Mouse (Mus musculus) G1E-ER4 (cell line): ENCODE measurements around the gene Uggt2. TPM values are rescaled to one million over a fixed set of nuclear protein-coding genes. Genes with fewer than 3 reads are reported as not detected.

Source experiments
- GATA1 ChIP-seq: IDR thresholded peaks from one replicate; pipeline ENCODE4 v1.8.0; 2012; ENCODE audit warnings: low read length, inconsistent platforms
- polyA plus RNA-seq: library from polyadenylated mRNA; stranded (reverse); fragments of >175 nt; gene quantifications from 2 replicates; pipeline ENCODE4 v1.2.3, GENCODE M21; 2012

Uggt2 gene
- polyA plus RNA-seq, 1 experiment, result not detected

DNA sequence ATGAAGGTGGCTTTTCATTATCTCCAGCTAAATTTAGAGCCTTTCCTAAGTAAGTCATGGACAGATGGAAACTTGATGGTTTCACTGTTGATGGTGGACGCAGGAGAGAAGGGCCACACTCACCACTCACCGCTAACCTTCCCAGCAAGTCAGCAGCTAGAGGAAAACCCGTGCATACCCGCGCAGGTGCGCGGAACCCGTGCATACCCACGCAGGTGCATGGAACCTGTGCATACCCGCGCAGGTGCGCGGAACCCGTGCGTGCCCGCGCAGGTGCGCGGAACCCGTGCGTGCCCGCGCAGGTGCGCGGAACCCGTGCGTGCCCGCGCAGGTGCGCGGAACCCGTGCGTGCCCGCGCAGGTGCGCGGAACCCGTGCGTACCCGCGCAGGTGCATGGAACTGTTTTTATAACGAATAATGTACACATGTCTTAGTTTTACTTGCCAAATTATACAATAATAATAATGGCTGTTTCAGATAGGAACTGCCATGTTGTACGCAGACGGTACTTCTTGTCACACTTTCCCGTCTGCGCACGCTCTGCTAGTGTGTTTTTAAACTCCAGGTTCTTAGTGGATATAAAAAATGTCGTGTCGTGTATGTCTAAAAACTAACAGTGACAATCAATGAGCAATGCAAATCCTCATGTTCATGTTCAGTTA lies 92.7 kb downstream of the Uggt2 start:
- TF ChIP-seq GATA1, result no peak

DNA sequence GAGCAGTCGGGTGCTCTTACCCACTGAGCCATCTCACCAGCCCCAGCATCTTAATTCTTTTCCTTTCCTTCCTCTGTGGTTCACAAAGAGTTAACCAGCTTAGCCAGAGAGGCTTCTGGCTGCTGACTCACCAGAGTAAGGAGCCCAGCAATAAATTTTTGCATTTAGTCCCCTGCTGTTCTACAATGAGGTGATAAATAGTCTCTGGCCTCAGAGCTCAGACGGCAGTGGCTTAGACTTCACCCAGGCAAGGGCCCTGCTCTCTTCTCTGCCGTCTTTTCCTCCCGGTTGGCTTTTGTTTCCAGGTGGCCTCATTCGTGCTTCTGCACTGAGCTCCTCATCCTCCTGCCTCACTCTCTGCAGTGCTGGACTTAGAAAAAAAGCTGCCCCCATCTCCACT lies 93.4 kb downstream of the Uggt2 start:
- no peak for TF ChIP-seq GATA1

DNA sequence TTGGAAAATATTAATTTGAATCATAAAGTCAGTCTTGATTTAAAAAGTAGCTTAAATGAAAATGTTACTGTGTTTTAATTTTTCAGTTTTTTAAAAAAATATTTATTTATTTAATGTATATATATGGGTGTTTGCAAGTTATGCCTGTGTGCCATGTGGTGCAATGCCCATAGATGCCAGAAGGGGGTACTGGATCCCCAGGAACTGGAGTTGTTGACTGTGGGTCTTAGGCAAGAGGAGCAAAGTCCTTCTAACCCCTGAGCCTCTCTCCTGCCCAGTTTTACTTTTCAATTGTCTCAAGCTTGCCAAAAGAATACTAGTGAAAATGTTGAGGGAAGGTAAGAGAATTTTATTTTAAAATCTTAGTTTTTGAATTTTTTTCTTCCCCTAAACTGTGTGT lies 95.9 kb downstream of the Uggt2 start:
- TF ChIP-seq GATA1, result no peak

DNA sequence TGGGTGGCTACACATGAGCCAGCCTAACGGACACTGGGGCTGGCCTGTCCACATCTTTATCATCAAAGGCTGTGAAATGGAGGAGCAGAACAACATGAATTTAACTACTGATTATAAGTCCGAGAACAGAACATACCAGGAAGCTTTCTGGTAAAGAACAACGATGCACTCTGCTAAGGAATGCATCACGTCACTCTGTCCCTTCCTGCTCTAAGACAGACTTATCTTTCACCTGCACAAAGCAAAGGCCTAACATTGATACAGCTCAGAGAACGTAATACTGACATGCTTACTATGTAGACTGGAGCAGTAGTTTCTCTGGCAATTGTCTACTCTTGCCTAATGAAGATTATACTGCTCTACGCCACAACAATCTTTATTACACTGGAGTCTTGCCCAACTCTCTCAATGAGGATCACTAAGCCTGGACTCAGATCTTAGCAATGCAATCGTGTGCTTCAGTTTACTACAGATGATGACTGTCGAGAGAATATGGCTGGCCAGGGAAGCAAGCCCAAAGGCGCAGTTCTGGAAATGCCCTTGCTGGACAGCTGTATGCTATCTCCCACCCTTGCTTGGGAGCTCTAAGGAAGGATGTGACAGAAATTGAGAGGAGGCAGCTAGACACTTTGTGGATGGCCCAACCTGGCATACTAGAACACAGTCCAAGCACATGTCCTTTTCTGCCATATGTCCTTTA lies 103.9 kb downstream of the Uggt2 start:
- TF ChIP-seq GATA1, result no peak

DNA sequence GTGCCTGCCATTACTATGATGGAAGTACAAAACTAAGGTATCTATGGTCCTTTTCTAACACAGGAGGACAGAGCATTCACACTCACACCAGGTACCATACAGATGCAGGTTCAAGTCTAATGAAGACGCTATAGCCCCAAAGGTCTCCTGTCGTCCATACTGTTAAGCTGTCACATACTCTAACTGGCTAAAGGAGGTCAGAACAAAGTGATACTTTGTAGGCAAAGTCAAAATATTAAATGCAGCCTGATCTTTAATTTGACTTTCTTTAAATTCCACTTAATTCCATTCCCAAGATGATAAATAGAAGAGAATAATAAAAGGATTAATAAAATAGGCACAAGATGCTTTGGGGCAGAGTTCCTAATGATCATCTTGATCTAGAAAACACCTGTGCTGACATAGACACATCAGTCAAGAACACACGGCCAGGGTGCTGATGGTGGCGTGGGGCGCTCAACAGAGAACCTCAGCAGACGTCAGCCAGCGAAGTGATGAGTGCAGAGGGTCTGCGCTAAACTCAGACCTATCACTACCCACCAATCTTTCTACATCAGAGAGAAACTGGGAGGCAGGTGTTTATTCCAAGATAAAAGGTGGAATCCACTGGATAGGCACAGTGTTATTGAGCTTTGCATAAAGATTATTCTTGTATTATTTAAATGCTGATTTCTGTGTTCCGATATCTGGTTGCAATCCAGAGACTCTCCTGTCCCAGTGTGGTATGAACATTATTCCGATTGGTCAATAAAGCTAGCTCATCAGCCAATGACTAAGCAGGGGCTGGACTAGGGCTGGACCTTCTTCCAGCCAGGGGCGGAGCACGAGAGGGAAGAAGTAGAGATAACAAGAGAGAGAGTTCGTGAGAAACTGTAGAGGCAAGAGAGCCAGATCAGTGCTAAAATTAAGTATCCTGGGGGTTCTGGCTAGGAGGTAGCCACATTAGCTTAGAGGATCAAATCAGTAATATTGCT lies 111.4 kb downstream of the Uggt2 start:
- no peak for TF ChIP-seq GATA1

DNA sequence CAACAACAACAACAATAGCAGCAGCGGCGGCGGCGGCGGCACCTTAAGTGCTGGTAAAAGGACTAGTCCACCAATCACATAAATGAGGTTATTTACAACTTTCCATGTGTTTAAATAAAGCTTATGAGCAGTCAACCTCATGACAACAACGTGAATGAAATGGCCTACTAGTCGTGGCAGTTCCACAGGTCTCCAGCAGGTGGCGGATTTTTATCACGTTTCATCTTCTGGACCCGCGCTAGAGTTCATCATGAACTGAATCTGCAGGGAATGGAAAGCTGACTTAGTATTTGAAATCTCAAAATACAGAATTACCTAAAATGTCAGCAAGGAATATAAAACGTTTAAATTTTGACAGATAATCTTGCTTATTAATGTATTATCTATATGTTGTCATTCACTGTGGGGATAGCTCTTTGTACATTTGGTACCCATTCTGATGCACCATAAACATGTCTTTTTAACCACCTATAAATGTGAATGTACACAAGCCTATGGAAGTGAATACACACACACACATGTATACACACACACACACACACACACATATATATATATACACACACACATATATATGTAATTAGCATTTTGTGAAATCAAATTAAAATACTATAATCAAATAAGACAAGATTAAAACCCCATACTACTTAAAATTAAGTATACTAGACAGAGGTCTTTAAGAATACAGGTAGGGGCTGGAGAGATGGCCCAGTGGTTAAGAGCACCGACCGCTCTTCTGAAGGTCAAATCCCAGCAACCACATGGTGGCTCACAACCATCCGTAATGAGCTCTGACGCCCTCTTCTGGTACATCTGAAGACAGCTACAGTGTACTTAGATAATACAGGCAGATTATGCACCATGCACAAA lies 112.3 kb downstream of the Uggt2 start:
- no peak for TF ChIP-seq GATA1

DNA sequence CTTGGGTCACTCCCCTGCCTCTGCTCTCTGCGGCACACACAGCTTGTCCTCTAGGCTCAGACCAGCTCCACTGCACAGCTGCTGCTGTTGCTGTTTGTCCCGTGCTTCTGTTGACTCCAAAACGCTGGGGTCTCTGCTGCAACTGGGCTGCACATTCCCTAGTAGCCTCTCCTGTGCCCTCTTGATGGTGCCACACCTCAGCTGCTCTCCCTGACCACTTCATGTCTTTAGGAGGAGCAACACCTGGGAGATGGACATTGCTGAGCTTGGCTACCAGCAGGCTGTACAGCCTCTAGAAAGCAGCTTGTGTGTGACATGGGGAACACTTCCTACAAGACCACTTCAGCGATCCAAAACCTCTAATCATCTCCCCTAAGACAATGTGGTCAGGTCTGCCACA lies 115.1 kb downstream of the Uggt2 start:
- TF ChIP-seq GATA1, result no peak

DNA sequence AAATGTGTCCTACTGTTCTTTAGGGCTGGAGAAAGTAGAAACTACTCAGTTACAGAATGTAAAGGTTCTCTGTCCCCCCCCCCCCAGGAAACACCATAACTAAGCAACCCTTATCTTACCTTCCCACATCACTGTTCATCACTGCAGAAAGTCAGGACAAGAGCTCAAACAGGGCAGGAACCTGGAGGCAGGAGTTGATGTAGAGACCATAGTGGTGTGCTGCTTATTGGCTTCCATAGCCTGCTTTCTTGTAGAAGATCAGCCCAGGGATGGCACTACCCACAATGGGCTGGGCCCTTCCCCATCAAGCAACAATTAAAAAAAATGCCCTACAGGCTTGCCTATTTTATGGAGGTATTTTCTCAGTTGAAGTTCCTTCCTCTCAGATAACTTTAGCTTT lies 115.8 kb downstream of the Uggt2 start:
- no peak for TF ChIP-seq GATA1

DNA sequence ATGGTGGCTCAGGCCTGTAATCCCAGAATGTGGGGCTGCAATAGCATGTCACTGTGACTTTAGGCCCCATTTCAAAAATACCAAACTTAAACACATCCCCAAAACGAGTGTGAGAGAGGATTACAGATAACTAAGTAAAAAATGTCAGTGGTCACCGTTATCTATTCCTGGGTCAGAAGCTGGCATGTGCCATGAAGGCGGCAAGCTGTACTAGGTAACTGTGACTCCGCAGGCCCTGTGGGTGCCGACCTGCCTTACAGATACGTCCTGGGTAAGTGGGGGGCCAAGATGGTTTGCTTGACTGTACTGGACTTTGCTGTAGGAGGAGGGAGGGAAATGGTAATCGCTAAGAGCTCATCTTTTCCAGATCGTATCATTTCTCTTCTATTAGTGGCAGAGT lies 118.3 kb downstream of the Uggt2 start:
- no peak for TF ChIP-seq GATA1

DNA sequence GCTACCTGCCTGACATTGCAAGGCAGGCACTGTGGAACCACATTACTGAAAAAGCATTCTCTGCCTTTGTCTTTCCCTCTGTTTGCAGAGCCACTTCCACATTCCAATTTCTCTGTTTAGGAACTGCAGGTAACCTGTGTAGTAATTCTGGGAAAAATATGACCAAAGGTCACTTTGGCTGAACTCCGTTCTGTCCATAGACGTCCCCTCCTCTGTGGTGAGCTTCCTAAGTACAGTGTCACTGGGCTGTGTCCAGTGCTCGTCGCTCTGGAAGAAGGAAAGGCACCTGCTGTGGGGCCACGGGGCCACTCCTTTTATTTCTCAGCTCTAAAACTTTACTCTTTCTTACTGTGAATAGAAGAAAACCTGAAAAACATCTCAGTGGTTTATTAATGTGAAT lies 118.9 kb downstream of the Uggt2 start:
- TF ChIP-seq GATA1, result no peak

DNA sequence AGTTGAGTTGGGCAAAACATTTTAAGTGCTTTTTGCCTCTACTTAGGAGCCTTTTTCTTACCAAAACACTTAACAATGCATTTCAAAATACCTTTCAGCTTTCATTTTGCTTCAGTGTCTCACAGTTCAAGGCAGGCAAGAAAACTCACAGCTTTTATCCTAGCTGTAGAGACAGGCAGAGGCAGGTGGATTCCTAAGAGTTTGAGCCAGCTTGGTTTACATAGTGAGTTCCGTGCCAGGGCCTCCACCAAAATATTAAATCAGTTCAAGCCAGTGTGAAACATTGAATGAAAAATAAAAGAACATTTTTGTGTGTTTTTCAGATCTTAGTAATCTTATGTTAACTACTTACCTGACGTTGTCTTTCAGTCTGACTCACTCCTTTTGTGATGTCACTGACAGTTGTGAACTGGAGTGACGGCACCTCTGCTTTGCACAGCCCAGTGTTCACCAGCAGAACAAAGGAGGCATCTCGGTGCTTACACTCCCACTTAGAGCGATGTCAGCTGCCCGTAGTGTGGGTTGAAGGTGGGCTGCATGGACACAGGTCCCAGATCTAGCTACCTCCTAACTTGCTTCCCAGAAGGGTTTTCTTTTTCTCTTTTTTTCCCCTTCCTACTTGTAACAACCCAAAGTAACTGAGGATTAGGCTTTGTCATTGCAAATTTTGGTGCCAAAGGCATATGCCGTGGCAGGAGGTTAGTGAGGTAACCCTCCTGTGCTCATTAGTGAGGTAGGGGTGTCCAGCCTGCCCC lies 119.5 kb downstream of the Uggt2 start:
- no peak for TF ChIP-seq GATA1

DNA sequence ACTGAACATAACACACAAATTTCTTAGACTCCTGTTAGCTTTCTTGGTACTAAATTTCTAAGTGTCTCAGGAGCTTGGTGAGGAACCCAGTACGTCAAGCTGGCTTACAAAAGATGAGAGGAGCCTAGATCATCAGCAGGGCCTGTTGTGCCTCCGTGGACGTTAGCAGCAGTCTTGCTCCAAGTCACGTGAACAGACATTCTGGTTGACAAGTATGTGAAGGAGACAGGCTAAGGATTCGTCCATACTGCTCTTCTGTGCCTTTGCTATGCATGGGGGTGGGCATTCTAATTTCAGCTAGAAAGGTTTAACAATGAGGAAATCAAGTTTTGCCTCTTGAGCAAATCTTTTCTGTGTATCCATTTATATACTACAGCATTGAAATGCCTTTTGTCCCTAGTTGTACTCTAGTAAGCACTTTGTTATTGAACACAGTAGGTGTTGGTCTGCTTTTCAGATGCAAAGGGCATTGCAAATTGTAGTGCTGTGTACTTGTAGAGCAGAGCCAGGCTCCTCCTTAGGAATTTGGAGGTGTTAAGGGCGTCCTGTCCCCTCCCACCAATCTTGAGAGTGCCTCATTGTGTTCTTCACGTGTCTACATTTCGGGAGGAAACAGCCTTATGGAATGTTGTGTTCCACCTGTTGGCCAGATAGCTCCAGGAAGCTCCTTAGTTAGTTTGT lies 122.0 kb downstream of the Uggt2 start:
- TF ChIP-seq GATA1, result no peak

DNA sequence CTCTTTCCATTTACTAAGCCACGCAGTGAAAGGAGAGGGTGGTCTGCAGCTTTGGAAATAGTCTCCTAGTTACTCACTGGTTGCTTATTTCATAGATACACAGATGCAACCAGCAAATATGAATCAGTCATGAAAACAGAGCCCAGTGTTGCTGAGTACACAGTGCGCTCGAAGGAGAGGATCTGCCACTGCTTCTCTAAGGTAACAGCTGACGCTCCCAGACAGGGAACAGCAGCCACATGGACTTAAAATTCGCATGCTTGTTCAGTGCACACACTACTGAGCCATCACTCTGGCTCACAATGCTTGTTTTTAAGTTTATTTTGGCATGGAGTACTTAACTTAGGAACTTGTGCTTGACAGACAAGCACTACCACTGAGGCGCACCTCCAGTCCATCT lies 127.0 kb downstream of the Uggt2 start:
- no peak for TF ChIP-seq GATA1

DNA sequence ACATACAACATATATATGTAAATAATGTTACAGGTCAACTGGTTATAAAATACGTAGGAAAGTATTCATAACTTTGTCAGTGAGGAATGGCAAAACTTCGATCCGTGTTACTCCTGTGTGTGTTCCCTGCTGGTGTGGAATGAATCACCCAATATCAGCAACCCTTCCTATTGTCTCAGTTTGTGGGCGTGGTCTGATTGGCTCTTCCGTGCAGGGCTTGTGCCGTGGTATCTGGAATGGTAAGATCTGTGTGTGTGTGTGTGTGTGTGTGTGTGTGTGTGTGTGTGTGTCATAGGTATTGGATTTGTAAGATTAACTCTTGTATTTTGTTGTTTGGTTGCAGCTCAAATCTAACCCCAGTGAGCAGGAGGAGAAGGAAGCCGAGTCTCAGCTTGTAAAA lies 131.6 kb downstream of the Uggt2 start:
- no peak for TF ChIP-seq GATA1
